Mouse (Mus musculus) liver, embryonic 14.5 days (tissue): ENCODE measurements around the gene Gas6.

ENCODE experiments used
- CTCF ChIP-seq: IDR thresholded peaks from 2 replicates; pipeline ENCODE4 v1.5.1; 2016; ENCODE audit warnings: antibody characterized with exemption, low read depth, control low read depth
- EP300 ChIP-seq: IDR thresholded peaks from 2 replicates; pipeline ENCODE4 v1.6.1; 2016; ENCODE audit warnings: antibody characterized with exemption, low read depth

DNA sequence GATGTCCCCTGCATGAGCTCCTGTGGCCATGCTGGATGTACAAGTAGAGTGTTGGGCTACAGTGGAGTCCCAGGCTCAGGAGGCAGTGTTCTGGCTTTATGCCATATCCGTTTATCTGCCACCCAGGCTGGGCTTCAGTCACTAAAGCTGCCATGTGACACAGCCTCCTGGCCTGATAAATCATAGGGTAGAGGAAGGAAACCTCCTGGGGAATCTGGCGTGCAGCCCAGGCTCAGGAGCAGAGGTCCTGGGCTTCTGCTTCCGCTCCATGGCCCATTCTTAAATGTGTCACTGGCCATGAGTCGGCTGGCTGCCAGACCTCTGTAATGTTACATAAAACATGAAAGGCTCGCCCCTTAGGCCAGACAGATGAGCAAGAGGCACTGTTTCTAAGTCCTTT, 36.7 kb upstream of the Gas6 start:
- TF ChIP-seq CTCF (no peak), EP300 (no peak)
